Mouse (Mus musculus) brain, adult 2 months (tissue): ENCODE measurements around the gene Apopt1.

Experiments
- DNase-seq: peaks from one replicate; pipeline ENCODE4 v3.0.0; 2011; ENCODE audit warnings: low read depth, low spot score

Apopt1 gene

DNA sequence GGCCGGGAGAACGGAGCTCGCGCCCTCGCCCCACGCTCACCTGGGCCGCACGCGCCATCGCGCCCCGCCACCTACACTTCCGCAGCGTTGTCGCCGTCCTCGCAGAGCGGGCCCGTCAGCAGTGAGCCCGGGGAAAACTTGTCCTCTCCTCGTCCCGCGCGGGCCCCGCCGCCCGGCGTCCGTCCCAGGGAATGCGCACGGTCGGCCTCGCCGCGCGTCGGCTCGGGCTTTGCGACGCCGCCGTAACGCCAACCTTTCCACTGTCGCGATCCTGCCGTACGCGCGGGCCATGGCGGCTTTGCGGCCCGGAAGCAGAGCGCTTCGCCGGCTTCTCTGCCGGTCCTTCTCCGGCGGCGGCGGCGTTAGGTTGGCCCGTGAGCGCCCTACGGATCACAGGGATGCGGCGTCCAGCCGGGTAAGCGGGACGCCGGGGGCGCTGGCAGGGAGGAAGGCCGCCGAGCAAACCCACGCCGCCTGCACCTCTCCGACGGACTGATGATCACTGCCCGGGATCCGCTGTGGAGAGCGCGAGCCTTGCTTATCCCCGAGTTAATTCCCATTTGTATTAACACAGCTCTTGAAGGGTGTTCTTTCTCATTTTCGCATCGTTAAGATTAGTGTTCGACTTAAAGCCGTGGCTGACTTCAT, at the start of gene Apopt1, which contains the start of gene Bag5:
Gene Apopt1, plus strand, starts transcription at position 258 of the 648 bp plus-strand sequence.
Gene Bag5, minus strand, starts transcription at position 254 of the 648 bp plus-strand sequence.
- DNase-seq: peak; percentile 97

DNA sequence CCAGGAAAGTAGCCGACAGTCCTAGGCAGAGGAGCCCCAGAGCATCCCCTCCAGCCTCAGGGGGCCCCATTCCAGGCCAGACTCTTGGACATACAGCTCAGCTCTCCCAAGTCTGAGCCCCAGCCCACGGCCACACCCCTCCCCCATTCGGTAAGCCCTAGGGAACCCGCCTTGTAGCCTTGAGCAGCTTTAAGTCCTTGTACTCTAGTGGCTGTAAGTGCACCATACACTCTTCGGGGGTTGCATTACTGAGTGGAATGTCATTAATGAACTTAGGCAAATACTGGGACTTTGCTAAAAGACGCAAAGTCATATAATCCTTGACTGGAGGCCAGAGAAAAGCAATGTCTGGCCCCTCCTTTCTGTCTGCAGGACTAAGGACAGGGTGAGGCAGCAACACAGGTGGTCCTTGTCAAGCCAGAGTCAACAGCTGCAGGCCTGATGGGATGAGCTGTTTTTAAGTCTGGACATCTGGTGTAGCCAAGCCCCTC, 48.9 kb upstream of the Apopt1 start:
- no peak for DNase-seq

DNA sequence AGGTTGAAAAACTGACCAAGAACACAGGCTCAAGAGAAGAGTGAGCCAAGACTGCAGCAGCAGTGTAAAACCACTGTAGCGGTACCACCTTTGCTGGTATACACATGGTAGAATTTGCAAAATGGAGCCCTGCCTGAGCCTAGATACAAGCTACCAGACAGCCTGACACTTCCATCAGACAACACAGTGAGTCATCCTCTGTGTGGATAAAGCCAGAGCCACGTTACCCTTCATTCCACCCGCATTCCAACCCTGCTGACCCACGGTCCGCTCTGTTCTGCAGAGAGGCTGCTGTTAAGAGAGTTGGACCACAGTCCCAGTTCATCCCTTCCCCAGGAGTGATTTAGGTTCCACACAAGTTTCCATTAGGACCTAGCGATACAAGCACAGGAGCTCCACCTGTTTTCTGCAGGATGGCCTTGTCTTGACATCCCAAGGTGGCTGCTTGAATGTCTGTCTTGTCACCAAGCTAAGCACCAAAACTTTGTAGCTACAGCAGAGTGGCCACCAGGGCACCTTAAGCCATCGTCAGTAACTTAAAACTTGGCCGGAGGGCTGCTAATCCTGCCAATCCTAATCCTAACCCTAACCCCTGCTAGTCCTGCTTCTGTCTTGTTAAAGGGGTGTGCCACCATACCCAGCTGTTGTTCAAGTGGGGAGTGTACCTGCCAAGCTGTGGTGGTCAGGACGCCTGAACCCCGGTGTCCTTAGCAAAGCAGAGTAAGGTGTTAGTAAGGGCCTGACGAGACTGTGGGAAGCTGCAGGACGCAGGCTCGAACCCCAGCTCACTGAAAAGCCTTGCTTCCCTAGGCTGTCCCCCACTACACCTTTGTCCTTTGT, 47.8 kb upstream of the Apopt1 start:
- no peak for DNase-seq

DNA sequence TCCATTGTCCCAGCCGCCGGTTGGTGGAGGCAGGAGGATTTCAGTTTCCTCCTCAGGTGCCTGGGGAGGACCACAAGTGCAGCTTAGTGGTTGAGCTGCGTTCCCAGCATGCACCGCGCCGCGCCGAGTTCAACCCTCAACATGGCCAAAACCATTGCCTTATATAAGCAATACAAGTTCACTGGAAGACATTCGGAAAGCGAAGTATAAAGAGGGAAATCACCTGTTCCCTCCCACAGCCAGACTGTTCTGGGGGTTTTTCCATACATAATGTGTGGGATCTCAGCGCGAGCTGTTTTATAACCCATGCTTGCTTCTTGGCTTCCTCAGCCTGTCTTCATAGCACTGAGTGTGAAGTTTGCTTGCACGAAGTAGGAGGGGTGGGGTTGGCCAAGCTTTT, 46.7 kb upstream of the Apopt1 start:
- peak; percentile 88 for DNase-seq

DNA sequence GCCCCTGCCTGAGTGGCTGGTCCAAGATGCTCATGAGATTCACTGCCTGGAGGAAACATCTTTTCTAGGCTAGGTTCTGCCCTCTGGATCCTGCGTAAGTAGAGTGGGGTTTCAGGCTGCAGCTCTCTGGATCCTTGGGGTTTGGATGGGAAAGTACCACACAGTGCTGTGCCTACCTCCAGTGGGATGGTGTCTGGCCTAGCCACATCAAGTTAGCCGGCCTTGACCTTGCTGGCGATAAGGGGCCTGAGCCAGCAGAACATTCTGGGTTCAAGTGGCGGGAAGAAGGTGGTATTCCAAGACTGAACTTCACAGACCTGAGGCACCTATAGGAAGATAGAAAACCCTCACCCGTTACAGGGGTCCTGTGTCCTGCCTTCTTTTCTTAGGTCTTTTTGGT, 45.6 kb upstream of the Apopt1 start:
- no peak for DNase-seq

DNA sequence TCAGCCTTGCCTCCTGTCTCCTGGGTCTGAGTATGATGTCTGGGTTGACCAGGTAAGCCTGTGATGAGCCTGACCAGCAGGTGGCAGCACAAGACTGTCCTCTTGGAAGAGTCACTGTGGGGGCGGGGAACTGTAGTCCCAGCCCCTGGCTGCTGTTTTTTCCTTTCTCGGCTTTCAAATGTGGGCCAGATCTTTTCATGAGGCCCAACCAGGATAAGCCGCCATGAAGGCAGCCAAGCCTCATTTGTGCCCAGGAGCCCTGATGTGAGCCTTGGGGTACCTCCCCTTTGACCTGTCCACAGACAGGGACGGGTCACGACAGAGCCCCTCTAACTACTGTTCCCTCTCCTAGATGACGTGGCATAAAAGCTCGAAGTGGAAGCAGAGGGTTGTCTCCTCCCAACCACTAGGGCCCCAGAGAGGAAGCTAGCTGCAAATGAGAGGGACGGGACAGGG, 44.6 kb upstream of the Apopt1 start:
- DNase-seq: peak; percentile 98

DNA sequence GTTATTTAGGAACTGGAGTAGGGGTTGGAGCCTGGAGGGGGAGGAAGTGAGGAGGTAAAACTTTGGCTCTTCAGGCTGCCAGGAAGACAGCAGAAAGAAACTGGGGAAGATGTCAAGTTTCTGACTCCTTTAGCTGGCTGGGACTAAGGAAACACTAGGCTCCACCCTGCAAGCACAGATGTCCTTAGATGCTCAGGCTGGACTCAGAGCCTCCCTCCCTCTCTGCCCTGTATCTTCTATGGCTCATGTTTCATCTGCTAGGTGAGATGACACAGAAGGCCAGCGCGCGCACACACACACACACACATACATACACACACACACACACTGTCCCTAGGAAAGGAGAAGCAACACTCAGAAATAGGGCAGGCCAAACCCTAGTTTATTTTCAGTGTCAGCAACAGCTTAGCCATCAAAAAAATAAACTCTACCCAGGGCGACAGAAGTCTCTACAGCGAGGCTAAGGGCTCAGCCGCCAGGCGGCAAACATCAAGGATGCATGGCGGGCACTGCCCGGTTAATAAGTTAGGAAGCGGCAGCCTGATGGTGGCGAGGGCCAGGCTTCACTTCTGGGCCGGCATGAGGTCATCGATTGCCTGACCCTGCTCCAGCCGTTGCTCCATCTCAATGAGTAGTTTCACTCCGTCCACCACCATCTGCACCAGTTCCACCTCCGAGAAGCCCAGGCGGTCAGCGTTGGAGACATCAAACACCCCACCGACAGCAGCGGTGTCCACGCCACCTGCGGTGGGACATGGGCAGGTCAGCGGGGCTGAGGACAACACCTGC, 43.9 kb upstream of the Apopt1 start:
- peak; percentile 86 for DNase-seq

DNA sequence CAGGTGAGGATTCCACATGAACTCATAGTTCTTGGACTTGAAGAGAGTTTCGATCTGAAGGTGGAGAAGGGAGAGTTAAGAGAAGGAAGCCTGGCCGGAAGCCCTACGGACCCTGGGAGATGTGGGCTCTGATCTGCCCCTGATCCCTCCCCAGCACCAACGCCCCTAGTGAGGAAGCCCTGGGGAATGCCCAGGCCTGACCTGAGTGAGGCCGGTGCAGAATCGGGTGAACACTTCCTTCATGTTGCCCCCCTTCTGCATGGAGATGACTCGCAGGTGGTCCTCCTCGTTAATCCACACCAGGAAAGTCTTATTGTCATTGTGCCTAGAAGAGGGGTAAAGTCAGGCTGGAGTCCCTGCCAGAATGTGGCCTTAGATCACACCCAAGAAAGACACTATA, 43.1 kb upstream of the Apopt1 start:
- DNase-seq: no peak

DNA sequence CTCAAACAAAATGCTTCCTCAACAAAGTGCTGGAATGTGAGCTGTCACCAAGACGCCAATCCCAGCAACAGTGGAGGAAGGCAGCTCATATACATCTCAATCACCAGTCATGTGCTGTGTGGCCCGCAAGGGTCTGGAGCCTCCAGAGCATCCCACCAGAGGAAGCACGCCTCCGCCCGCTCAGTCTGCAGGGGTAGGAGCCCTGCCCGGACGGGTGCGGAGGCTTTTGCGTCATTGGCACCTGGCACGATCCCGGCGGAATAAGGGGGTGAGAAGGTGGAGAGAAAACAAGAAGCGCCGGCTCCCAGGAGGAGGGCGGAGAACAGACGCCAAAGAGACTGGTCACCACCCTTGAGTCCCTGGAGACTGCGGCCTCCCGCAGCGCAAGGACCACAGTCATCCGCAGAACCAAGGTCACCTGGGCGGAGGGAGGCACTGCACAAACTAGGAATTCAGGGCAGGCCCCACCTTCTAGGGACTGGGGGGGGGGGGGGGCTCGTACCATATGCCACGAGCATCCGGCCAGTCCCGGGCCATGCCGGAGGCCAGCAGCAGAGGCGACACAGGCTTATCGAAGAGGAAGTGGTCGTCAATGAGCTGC, 42.6 kb upstream of the Apopt1 start:
- DNase-seq: peak; percentile 90

DNA sequence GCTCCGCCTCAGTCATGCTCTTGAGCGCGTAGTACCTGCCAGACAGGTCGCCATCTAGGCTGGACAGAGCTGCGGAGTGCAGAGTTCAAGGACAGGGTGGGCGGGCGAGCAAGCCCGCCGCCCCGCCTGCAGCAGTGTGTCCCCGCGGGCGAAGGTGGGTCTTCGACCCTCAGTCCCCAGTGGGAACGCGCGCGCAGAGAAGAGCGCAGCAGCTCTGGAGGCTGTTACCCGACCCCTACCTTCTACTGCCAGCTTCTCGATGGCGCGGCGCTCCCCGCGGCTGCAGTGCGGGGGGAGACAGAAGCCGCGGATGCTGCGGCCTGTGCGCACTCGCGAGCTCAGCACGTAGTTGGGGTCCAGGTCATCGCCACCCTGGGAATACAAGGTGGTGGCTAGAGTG, 42.1 kb upstream of the Apopt1 start:
- no peak for DNase-seq

DNA sequence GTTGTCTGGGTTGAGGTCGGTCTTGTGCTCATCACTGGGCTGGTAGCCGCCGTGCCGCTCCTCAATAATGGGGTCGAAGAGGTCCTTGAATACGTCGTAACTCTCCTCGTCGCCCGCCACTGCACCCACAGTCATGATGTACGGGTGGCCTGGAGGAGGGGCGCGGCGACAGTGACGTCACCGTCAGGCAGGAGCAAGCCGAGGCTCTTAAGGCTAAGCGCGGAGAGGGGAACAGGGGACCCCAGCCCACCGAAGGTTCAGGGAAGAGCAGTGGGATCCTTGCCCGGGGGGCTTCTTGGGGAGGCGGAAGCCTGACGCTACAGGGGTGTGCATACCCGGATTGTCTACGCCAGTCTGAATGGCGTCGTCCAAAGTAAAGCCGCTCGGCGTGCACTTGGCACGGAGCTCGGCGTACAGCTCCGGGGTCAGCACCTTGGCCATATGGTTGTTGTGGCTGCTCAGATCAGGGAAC, 41.6 kb upstream of the Apopt1 start:
- peak; percentile 92 for DNase-seq

DNA sequence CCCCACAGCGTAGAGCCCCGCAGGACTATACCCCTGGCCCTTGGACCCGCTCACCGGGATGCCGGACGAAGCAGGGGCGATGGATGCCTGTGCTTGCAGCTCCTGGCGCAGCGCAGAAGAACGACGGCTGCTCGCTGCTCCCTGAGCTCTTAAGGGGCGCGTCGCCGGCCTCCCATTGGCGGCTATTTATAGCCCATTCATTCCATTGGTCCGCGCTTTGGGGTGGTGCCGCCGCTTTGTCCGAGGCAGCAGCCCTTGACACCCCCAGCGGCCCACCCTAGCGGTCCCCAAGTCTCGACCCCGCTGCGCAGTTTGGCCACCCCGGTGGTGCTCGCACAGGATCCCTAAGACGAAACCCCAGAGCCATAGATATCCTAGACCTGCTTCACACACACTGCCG, 40.9 kb upstream of the Apopt1 start, which contains the start of gene Ckb:
Gene Ckb, minus strand, starts transcription at position 163 of the 400 bp plus-strand sequence.
- peak; percentile 98 for DNase-seq

DNA sequence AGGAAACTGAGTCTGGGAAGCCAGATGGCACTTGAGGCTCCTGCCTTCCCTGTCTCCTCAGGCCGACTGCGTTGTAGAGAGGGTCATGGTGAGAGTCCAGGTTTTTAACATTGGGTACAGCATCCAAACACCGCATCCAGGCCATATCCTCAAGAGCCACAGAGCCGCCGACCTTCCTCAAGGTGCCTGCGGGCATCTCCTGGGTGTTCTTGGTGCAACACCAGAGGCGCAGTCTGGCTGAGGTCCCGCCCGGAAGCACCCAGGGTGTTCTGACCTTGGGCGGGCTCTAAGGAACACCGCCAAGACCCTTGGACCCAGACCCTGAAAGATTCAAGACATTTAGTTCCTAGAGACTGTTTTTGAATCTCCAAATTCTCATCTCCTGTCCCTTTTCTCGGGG, 40.5 kb upstream of the Apopt1 start:
- no peak for DNase-seq

DNA sequence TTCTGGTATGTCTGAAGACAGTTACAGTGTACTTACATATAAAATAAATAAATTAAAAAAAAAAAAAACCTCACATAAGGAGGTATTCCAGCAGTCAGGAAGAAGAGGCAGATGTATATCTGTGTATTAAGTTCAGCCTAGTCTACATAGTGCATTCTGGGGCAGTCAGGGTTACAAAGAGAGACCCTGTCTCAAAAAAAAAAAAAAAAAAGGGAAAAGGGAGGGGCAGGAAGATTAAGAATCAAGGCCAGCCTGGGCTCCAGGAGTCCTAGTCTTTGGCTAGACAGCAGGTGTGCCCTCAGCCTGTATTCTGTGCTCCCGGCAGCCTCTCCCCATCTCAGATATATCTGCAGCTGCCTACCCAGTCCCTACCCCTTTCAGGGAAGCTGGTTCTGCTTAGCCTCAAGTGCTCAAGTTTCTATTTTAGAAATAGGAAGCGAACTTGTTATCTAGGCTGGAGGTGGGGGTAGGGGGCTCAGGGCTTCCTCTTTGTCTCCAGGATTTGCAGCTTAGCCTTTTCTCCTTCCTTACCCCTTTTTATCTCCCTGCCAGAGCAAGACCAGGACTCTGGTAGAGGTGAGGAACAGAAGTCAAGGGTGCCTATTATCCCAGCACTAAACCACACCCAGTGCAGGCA, 38.1 kb upstream of the Apopt1 start:
- no peak for DNase-seq

DNA sequence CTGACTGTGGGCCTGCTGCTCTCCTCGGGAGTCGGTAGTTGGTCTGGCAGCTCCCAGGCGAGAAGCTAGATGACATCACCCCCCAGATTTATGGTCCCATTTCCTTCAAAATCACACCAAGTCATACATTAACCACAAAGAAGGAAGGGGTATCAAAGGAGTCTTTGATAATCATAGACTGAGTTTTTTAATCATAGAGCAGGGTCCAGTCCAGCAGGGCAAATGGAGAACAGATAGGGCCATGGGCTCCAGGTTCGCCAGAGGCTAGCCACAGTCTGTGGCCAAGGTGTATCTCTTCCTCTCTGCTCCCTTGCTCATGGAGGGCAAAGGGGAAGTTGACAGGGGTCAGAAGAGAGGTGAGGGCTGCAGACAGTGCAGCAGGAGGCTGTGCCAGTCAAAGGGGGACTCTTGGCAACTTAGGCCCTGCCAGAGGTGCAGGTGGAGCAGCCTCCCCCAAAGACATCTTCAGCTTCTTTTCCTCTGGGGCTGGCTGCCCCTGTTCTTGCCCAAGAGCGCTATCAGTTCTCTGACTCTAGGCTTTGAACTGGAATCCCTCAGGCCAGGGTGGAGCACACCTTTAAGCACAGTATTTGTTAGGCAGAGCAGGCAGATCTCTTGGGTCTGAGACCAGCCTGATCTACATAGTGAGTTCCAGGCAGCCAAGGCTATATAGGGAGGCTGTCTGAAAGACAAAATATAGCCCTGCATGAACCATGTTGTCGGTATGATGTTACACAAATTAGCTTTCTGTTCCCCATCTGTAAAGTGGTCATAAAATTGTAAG, 37.1 kb upstream of the Apopt1 start:
- no peak for DNase-seq

DNA sequence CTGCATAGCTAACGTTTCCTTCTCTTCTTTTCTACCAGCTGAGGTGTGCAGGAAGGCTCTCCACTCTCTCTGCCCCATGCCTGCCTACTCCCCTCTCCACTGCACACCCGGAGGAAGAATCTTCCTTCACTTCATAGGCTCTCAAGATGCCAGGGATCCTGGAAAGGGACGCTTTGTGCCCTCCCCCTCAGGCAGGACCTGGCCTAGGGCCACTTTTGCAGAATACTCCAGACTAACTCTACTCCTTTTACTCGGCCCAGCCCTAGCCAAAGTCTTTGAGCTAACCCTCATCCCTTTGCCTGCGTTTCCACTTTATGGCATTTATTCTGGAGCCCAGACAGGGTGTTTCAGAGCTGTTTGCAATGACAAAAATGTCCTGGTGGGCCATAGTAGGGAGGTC, 35.6 kb upstream of the Apopt1 start:
- DNase-seq: no peak

DNA sequence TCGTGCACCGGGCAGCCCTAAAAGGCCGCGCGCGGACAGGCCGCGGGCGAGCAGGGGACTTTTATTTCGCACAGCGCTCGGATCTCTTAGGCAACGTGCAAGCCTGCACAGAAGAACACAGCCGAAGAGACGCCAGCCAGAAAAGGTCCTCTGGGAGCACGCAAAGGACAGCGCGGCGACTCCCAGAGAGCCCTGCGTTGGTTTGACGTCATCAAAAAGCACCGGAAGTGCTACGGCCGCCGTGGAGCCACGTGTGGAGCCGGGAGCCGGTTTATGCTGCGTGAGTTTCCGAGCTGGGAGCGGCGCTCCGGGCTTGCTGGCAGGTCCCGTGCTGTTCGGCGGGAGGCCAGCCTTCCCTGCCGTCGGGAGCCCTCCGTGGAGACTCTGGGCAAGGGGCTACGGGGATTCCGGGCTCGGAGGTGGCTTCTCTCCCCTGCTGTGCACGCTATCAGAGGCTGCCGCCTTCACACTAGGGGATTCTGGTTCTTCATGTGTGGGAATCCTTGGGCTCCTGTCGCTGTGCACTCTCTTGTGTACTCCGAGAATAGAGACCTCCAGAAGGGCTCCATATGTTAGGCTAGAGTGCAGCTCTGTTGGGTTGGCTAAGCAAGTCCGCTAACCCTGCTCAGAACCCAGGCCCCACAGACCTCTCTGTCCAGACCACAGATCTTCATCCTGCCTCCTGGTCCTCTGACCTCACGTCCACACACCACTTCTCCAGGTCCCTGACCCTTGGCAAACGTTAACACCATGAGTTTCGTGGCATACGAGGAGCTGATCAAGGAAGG, 35.0 kb upstream of the Apopt1 start, which contains the start of gene Trmt61a:
Gene Trmt61a, plus strand, starts transcription at position 224 of the 788 bp plus-strand sequence.
- DNase-seq: peak; percentile 98

DNA sequence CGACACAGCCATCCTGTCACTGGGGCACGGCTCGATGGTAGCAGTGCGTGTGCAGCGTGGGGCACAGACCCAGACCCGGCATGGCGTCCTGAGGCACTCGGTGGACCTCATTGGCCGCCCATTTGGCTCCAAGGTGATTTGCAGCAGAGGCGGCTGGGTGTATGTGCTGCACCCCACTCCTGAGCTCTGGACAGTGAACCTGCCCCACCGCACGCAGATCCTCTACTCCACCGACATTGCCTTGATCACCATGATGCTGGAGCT, 34.5 kb upstream of the Apopt1 start:
- DNase-seq: no peak

DNA sequence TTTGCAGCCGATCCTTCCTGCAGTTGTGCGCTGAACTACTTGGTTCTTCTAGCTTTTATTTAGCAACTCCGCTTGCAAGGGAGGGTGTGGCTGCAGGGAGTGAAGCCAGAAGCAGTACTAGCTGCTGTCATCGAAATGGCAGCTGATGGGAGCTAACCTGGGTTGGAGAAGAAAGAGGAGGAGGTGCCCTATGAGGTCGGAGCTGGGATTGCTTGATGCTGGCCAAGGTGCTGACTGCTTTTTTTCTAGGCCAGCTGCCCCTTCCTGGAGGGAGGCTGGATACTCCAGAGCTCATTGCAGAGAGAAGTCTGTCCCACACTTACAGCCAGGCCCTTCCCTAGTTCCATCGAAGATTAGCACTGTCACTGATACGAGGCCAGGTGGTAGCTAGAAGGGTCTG, 34.1 kb upstream of the Apopt1 start:
- DNase-seq: no peak
